Mouse (Mus musculus) neural tube, embryonic 10.5 days (tissue): ENCODE measurements around the gene Sf3b6.

Experiments used
- DNase-seq: peaks from one replicate; pipeline ENCODE4 v3.0.0-alpha.2; 2017; ENCODE audit warnings: low spot score; ENCODE audit errors: extremely low spot score

Sf3b6 gene

GRCm38 (mm10) chr12:4840741-4841140, 23.4 kb downstream of the Sf3b6 start:
- DNase-seq = no peak

GRCm38 (mm10) chr12:4841392-4841887, 24.1 kb downstream of the Sf3b6 start, which contains the start of gene Fkbp1b:
TSS of gene Fkbp1b (minus strand) at chr12:4841591.
- DNase-seq = peak; percentile 80

GRCm38 (mm10) chr12:4842456-4842855, 25.1 kb downstream of the Sf3b6 start:
- DNase-seq = no peak

GRCm38 (mm10) chr12:4842890-4843597, 25.7 kb downstream of the Sf3b6 start, which contains the start of gene Wdcp:
TSS of gene Wdcp (plus strand) at chr12:4843303.
- peak; percentile 88 for DNase-seq

- DNase-seq = peak; percentile 49
Observed at GRCm38 (mm10) chr12:4843741-4844140, 26.4 kb downstream of the Sf3b6 start.

- peak; percentile 32 for DNase-seq
Observed at GRCm38 (mm10) chr12:4856160-4856559, 38.8 kb downstream of the Sf3b6 start.

- DNase-seq = no peak
Observed at GRCm38 (mm10) chr12:4856834-4857233, 39.5 kb downstream of the Sf3b6 start.

GRCm38 (mm10) chr12:4859241-4859914, 42.0 kb downstream of the Sf3b6 start:
- DNase-seq = no peak

- DNase-seq = no peak
Observed at GRCm38 (mm10) chr12:4862672-4863071, 45.3 kb downstream of the Sf3b6 start.

GRCm38 (mm10) chr12:4863654-4864337, 46.5 kb downstream of the Sf3b6 start:
- DNase-seq = no peak

GRCm38 (mm10) chr12:4864338-4864690, 47.0 kb downstream of the Sf3b6 start:
- no peak for DNase-seq

GRCm38 (mm10) chr12:4868924-4869323, 51.6 kb downstream of the Sf3b6 start:
- DNase-seq = no peak

- no peak for DNase-seq
Observed at GRCm38 (mm10) chr12:4871260-4871659, 53.9 kb downstream of the Sf3b6 start.

GRCm38 (mm10) chr12:4872273-4872672, 54.9 kb downstream of the Sf3b6 start:
- no peak for DNase-seq

GRCm38 (mm10) chr12:4872983-4873477, 55.7 kb downstream of the Sf3b6 start:
- no peak for DNase-seq

GRCm38 (mm10) chr12:4873531-4873930, 56.2 kb downstream of the Sf3b6 start:
- DNase-seq = no peak

- DNase-seq = peak; percentile 58
Observed at GRCm38 (mm10) chr12:4874161-4874927, 57.0 kb downstream of the Sf3b6 start, which contains the start of gene Mfsd2b. TSS of gene Mfsd2b (minus strand) at chr12:4874359.

- DNase-seq = no peak
Observed at GRCm38 (mm10) chr12:4875623-4876022, 58.3 kb downstream of the Sf3b6 start.
